Mouse (Mus musculus) MEL (cell line): ENCODE data around the gene 2900011O08Rik. TPM values are rescaled to one million over a fixed set of nuclear protein-coding genes. Genes with fewer than 3 reads are reported as not detected.

Experiments used
- DNase-seq: peaks from one replicate; pipeline ENCODE4 v3.0.0; 2011; ENCODE audit warnings: low read depth, low spot score
- H3K27ac ChIP-seq: 2 replicates; pipeline ENCODE4 v1.5.1; 2012; ENCODE audit warnings: low read depth, mild to moderate bottlenecking, control low read depth, low read length, moderate library complexity; ENCODE audit not compliant: control insufficient read depth
- H3K27me3 ChIP-seq, 2 experiments: fragments of 150-350 bp in 1 of 2; sonication (generic) in 1 of 2; 2 replicates each; pipeline ENCODE4 v1.6.1; 2012; ENCODE audit warnings: low read length in 2 of 2, mild to moderate bottlenecking in 2 of 2, improper control_type of control experiment in 1 of 2, moderate library complexity in 1 of 2; ENCODE audit not compliant: insufficient read depth in 2 of 2, control insufficient read depth in 1 of 2
- H3K36me3 ChIP-seq, 2 experiments: 2 replicates each; pipeline ENCODE4 v1.6.1; 2012 to 2014; ENCODE audit warnings: low read length in 2 of 2, improper control_type of control experiment in 1 of 2, inconsistent platforms in 1 of 2, mild to moderate bottlenecking in 1 of 2; ENCODE audit not compliant: insufficient read depth in 2 of 2, control insufficient read depth in 1 of 2
- H3K4me1 ChIP-seq, 2 experiments: fragments of 150-350 bp in 1 of 2; sonication (generic) in 1 of 2; 2 replicates each; pipeline ENCODE4 v1.6.1; 2012; ENCODE audit warnings: low read length in 2 of 2, improper control_type of control experiment in 1 of 2, mild to moderate bottlenecking in 1 of 2; ENCODE audit not compliant: insufficient read depth in 2 of 2, control insufficient read depth in 1 of 2
- H3K4me3 ChIP-seq, 2 experiments: fragments of 150-350 bp in 1 of 2; sonication (generic) in 1 of 2; 2 replicates each; pipeline ENCODE4 v1.5.1; 2012; ENCODE audit warnings: low read depth in 2 of 2, low read length in 2 of 2, mild to moderate bottlenecking in 2 of 2, moderate library complexity in 2 of 2, control low read depth in 1 of 2, improper control_type of control experiment in 1 of 2; ENCODE audit not compliant: control insufficient read depth in 1 of 2, insufficient read depth in 1 of 2
- H3K79me2 ChIP-seq: 2 replicates; pipeline ENCODE4 v1.6.1; 2012; ENCODE audit warnings: mild to moderate bottlenecking, low read length, moderate library complexity; ENCODE audit not compliant: control insufficient read depth, poor library complexity, insufficient read depth
- H3K9ac ChIP-seq: 2 replicates; pipeline ENCODE4 v1.6.1; 2012; ENCODE audit warnings: low read depth, mild to moderate bottlenecking, control low read depth, low read length, moderate library complexity; ENCODE audit not compliant: control insufficient read depth, poor library complexity, severe bottlenecking
- H3K9me3 ChIP-seq: fragments of 150-350 bp; sonication (generic); replicated peaks from 2 replicates; pipeline ENCODE4 v1.6.1; 2012; ENCODE audit warnings: mild to moderate bottlenecking, low read length, improper control_type of control experiment, moderate library complexity; ENCODE audit not compliant: insufficient read depth
- BHLHE40 ChIP-seq: IDR thresholded peaks from 2 replicates; pipeline ENCODE4 v1.6.1; 2012; ENCODE audit warnings: low read depth, mild to moderate bottlenecking, inconsistent platforms, low read length, improper control_type of control experiment, borderline replicate concordance
- CHD1 ChIP-seq: IDR thresholded peaks from 2 replicates; pipeline ENCODE4 v1.6.1; 2012; ENCODE audit warnings: low read depth, mild to moderate bottlenecking, inconsistent platforms, low read length, improper control_type of control experiment
- CHD2 ChIP-seq: IDR thresholded peaks from 2 replicates; pipeline ENCODE4 v1.6.1; 2011; ENCODE audit warnings: low read length, improper control_type of control experiment
- CTCF ChIP-seq, 3 experiments: IDR thresholded peaks in 2 of 3; conservative IDR thresholded peaks in 1 of 3; 2 replicates each; pipeline ENCODE4 v1.5.1; 2011 to 2012; ENCODE audit warnings: low read length in 3 of 3, low read depth in 2 of 3, mild to moderate bottlenecking in 2 of 3, improper control_type of control experiment in 1 of 3, inconsistent platforms in 1 of 3, mixed read lengths in 1 of 3, moderate library complexity in 1 of 3; ENCODE audit not compliant: control insufficient read depth in 1 of 3, insufficient read depth in 1 of 3, poor library complexity in 1 of 3, severe bottlenecking in 1 of 3
- E2F4 ChIP-seq: IDR thresholded peaks from 2 replicates; pipeline ENCODE4 v1.6.1; 2011; ENCODE audit warnings: low read depth, low read length, improper control_type of control experiment, borderline replicate concordance
- ELF1 ChIP-seq: IDR thresholded peaks from 2 replicates; pipeline ENCODE4 v1.6.1; 2014; ENCODE audit warnings: low read depth, mild to moderate bottlenecking, inconsistent platforms, low read length, improper control_type of control experiment, moderate library complexity
- ETS1 ChIP-seq: IDR thresholded peaks from 2 replicates; pipeline ENCODE4 v1.6.1; 2012; ENCODE audit warnings: low read depth, mild to moderate bottlenecking, inconsistent platforms, low read length, improper control_type of control experiment, moderate library complexity
- HCFC1 ChIP-seq: IDR thresholded peaks from 2 replicates; pipeline ENCODE4 v1.6.1; 2012; ENCODE audit warnings: low read depth, mild to moderate bottlenecking, inconsistent platforms, low read length, improper control_type of control experiment, moderate library complexity
- JUND ChIP-seq: IDR thresholded peaks from 2 replicates; pipeline ENCODE4 v1.6.1; 2011; ENCODE audit warnings: low read depth, mild to moderate bottlenecking, improper control_type of control experiment, low read length
- KAT2A ChIP-seq: conservative IDR thresholded peaks from 2 replicates; pipeline ENCODE4 v1.6.1; 2012; ENCODE audit warnings: low read depth, low read length, improper control_type of control experiment, inconsistent platforms
- MAFK ChIP-seq: IDR thresholded peaks from 2 replicates; pipeline ENCODE4 v1.6.1; 2011; ENCODE audit warnings: low read depth, mild to moderate bottlenecking, low read length, improper control_type of control experiment, borderline replicate concordance
- MAX ChIP-seq: IDR thresholded peaks from 2 replicates; pipeline ENCODE4 v1.6.1; 2011; ENCODE audit warnings: low read length, improper control_type of control experiment
- MAZ ChIP-seq: IDR thresholded peaks from 2 replicates; pipeline ENCODE4 v1.6.1; 2012; ENCODE audit warnings: low read depth, mild to moderate bottlenecking, inconsistent platforms, low read length, improper control_type of control experiment
- MXI1 ChIP-seq: IDR thresholded peaks from 2 replicates; pipeline ENCODE4 v1.6.1; 2011; ENCODE audit warnings: mild to moderate bottlenecking, low read depth, low read length, improper control_type of control experiment
- MYB ChIP-seq: IDR thresholded peaks from 2 replicates; pipeline ENCODE4 v1.6.1; 2011; ENCODE audit warnings: mild to moderate bottlenecking, low read depth, low read length, improper control_type of control experiment
- MYC ChIP-seq: IDR thresholded peaks from 2 replicates; pipeline ENCODE4 v1.6.1; 2011; ENCODE audit warnings: low read depth, mild to moderate bottlenecking, low read length, improper control_type of control experiment, moderate library complexity
- NELFE ChIP-seq: IDR thresholded peaks from 2 replicates; pipeline ENCODE4 v1.6.1; 2011; ENCODE audit warnings: low read depth, low read length, improper control_type of control experiment
- POLR2AphosphoS2 ChIP-seq: IDR thresholded peaks from 2 replicates; pipeline ENCODE4 v1.6.1; 2011; ENCODE audit warnings: low read length, improper control_type of control experiment
- POLR2AphosphoS5 ChIP-seq: IDR thresholded peaks from 2 replicates; pipeline ENCODE4 v1.6.1; 2012; ENCODE audit warnings: low read depth, borderline replicate concordance, mild to moderate bottlenecking, inconsistent platforms, low read length, moderate library complexity, mixed read lengths
- RAD21 ChIP-seq: IDR thresholded peaks from 2 replicates; pipeline ENCODE4 v1.6.1; 2011; ENCODE audit warnings: mild to moderate bottlenecking, low read depth, low read length, improper control_type of control experiment
- RCOR1 ChIP-seq: IDR thresholded peaks from 2 replicates; pipeline ENCODE4 v1.6.1; 2012; ENCODE audit warnings: low read depth, mild to moderate bottlenecking, inconsistent platforms, low read length, improper control_type of control experiment
- SMC3 ChIP-seq: IDR thresholded peaks from 2 replicates; pipeline ENCODE4 v1.6.1; 2011; ENCODE audit warnings: low read depth, low read length, improper control_type of control experiment
- TBP ChIP-seq: IDR thresholded peaks from 2 replicates; pipeline ENCODE4 v1.8.0; 2011; ENCODE audit warnings: low read depth, low read length, improper control_type of control experiment
- USF2 ChIP-seq, 2 experiments: IDR thresholded peaks; 2 replicates each; pipeline ENCODE4 v1.6.1; 2011 to 2012; ENCODE audit warnings: improper control_type of control experiment in 2 of 2, low read length in 2 of 2, borderline replicate concordance in 1 of 2, inconsistent platforms in 1 of 2, low read depth in 1 of 2, mild to moderate bottlenecking in 1 of 2; ENCODE audit not compliant: insufficient read depth in 1 of 2
- ZKSCAN1 ChIP-seq: IDR thresholded peaks from 2 replicates; pipeline ENCODE4 v1.6.1; 2012; ENCODE audit warnings: low read depth, mild to moderate bottlenecking, inconsistent platforms, low read length, improper control_type of control experiment, moderate library complexity
- ZMIZ1 ChIP-seq: IDR thresholded peaks from 2 replicates; pipeline ENCODE4 v1.6.1; 2012; ENCODE audit warnings: low read depth, mild to moderate bottlenecking, inconsistent platforms, low read length, improper control_type of control experiment, moderate library complexity
- polyA plus RNA-seq, 2 experiments: library from polyadenylated mRNA; stranded (reverse) in 1 of 2; unstranded in 1 of 2; fragments of >175 nt in 1 of 2; fragments of >200 nt in 1 of 2; gene quantifications; 2 replicates each; pipeline versions ENCODE4 v1.2.1 to v1.2.4; 2012; ENCODE audit warnings: low replicate concordance in 2 of 2, low read depth in 1 of 2; ENCODE audit not compliant: insufficient read length in 2 of 2, insufficient read depth in 1 of 2, missing spikeins in 1 of 2
- total RNA-seq: library from RNA; depleted of rRNA; stranded (reverse); fragments of 300-350 nt; gene quantifications from 2 replicates; pipeline ENCODE4 v1.2.3, GENCODE M21; 2012

2900011O08Rik gene
- total and polyA plus RNA-seq, 3 experiments, result 0.04 TPM; not detected in 2

GRCm38 (mm10) chr16:14130796-14131195, 144.4 kb downstream of the 2900011O08Rik start:
- Histone ChIP-seq H3K79me2 (no peaks in the 10 kb centered on the region), H3K4me3 (no peak overlapping the region), H3K9ac (no peak overlapping the region), H3K4me1 (peaks cover 0 to 10% of the 10 kb centered on the region in 2 experiments; a peak in 3 of 4 replicates), H3K9me3 (no peaks in the 10 kb centered on the region), H3K27me3 (no peaks in the 10 kb centered on the region), H3K36me3 (peaks cover 13 to 18% of the 10 kb centered on the region in 2 experiments), H3K27ac (no peak overlapping the region)
- no peak for TF ChIP-seq POLR2AphosphoS2
- TF ChIP-seq MAX, result no peak
- no peak for TF ChIP-seq ETS1
- TF ChIP-seq SMC3, result no peak
- no peak for TF ChIP-seq RCOR1
- no peak for TF ChIP-seq JUND
- no peak for TF ChIP-seq RAD21
- TF ChIP-seq E2F4, result no peak
- no peak for TF ChIP-seq CHD2
- no peak for TF ChIP-seq NELFE
- no peak for TF ChIP-seq MYB
- TF ChIP-seq HCFC1, result no peak
- no peak for TF ChIP-seq BHLHE40
- DNase-seq, result no peak

DNA sequence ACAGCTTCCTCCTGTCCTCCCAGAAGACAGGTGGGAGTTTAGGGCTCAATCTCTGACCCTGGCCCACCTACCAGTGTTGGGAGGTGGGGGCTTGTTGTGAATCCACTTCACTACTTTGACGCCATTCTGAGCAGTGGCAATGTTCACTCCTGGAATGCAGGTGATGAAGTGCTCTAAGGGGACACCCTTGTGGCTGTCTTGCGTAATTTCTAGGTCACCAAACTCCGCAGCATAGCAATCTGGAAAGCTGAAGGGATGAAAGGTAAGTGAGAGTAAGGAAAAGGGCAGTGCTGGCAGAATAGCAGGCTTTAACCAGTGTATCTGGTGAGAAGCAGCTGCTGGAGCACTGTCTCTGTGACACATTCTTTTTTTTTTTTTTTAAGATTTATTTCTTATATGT, 145.0 kb downstream of the 2900011O08Rik start:
- Histone ChIP-seq H3K27ac (no peak overlapping the region), H3K27me3 (no peaks in the 10 kb centered on the region), H3K4me3 (no peak overlapping the region), H3K79me2 (no peaks in the 10 kb centered on the region), H3K9ac (no peak overlapping the region), H3K9me3 (no peaks in the 10 kb centered on the region), H3K36me3 (peaks cover 14 to 18% of the 10 kb centered on the region in 2 experiments), H3K4me1 (peaks cover 0 to 10% of the 10 kb centered on the region in 2 experiments; a peak in 3 of 4 replicates)
- no peak for DNase-seq
- TF ChIP-seq BHLHE40, result no peak

DNA sequence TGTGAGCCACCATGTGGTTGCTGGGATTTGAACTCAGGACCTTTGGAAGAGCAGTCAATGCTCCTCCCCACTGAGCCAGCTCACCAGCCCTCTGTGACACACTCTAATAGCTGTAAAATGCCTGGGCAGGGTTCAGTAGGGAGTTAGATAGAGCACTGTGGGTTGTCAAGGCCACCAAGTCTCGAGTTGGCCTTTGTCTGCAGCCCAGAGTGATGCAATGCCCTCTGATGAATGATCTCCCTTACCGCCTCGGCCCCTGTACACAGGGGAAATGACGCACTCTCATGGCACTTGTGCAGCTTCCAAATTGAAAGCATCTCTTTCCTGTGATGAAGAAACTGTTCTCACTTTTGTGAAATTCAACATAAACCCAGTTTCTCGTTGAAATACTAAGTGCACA, 145.4 kb downstream of the 2900011O08Rik start:
- Histone ChIP-seq H3K27me3 (no peaks in the 10 kb centered on the region), H3K9ac (no peak overlapping the region), H3K9me3 (no peaks in the 10 kb centered on the region), H3K4me3 (no peak overlapping the region), H3K36me3 (peaks cover 13 to 18% of the 10 kb centered on the region in 2 experiments), H3K79me2 (no peaks in the 10 kb centered on the region), H3K27ac (no peak overlapping the region), H3K4me1 (peaks cover 0 to 10% of the 10 kb centered on the region in 2 experiments; a peak in 3 of 4 replicates)
- TF ChIP-seq NELFE (no peak), POLR2AphosphoS5 (no peak), ZMIZ1 (no peak), MAZ (no peak), BHLHE40 (no peak), KAT2A (no peak), MYC (no peak), ZKSCAN1 (no peak), TBP (no peak), CHD1 (no peak), MXI1 (no peak), MAFK (no peak), CTCF (IDR thresholded peaks at IDR 0.05 in 2 of 3, conservative IDR thresholded peaks at IDR 0.05 in 1 of 3; ENCODE audit: control insufficient read depth in 1 of 3, insufficient read depth in 1 of 3, low read depth in 2 of 3, low read length in 3 of 3, poor library complexity in 1 of 3, severe bottlenecking in 1 of 3) (no peak), ETS1 (no peak), USF2 (IDR thresholded peaks at IDR 0.05; ENCODE audit: borderline replicate concordance in 1 of 2, insufficient read depth in 1 of 2, low read depth in 1 of 2, low read length in 2 of 2) (no peak), ELF1 (no peak)
- DNase-seq, result no peak
